8 mouse cellular contexts compared by ENCODE assay signal in genomic region chr4:120924554-120925299, GRCm38 (mm10). TPM values are rescaled to one million over a fixed set of nuclear protein-coding genes. Genes with fewer than 3 reads are reported as not detected.
DNase-seq lines count a peak whose midpoint lies in the region; ATAC-seq and TF ChIP-seq lines count a peak whose summit lies in the region.

TSS of gene Exo5 (minus strand) at chr4:120925017.

- H3K9ac ChIP-seq in forebrain, postnatal 0 days, result peak within 1 kb of the TSS; percentile 87
- peak within 1 kb of the TSS; percentile 72 for H3K9ac ChIP-seq in lung, embryonic 15.5 days

- H3K27ac ChIP-seq in cerebellum, adult 2 months (ENCODE audit: insufficient read depth, low read length), result peak within 1 kb of the TSS; percentile 78
- H3K27ac ChIP-seq in forebrain, postnatal 0 days (ENCODE audit: low read depth, low read length), result peak within 1 kb of the TSS; percentile 94
- H3K27ac ChIP-seq in lung, embryonic 15.5 days, result peak within 1 kb of the TSS; percentile 81

- peaks cover 23% of the 10 kb centered on the region for H3K36me3 ChIP-seq in G1E (replicated peaks)
- peaks cover 26% of the 10 kb centered on the region for H3K36me3 ChIP-seq in forebrain, postnatal 0 days (ENCODE audit: insufficient read depth)
- peaks cover 26% of the 10 kb centered on the region for H3K36me3 ChIP-seq in lung, embryonic 15.5 days

- H3K27me3 ChIP-seq in G1E (ENCODE audit: insufficient read depth, low read length), result no peaks in the 10 kb centered on the region
- no peaks in the 10 kb centered on the region for H3K27me3 ChIP-seq in cerebellum, adult 2 months (ENCODE audit: control insufficient read depth, insufficient read depth, low read length)
- H3K27me3 ChIP-seq in forebrain, postnatal 0 days (ENCODE audit: insufficient read depth, low read length), result no peaks in the 10 kb centered on the region
- H3K27me3 ChIP-seq in lung, embryonic 15.5 days, result no peaks in the 10 kb centered on the region

- peak; percentile 98 for ATAC-seq in G1E (ENCODE audit: extremely low read depth, insufficient number of reproducible peaks, low FRiP score, poor library complexity, severe bottlenecking)
- ATAC-seq in forebrain, postnatal 0 days, result peak; percentile 99
- ATAC-seq in lung, embryonic 15.5 days (ENCODE audit: borderline replicate concordance, extremely low read depth, low FRiP score, low TSS enrichment), result peak; percentile 98

- peak within 1 kb of the TSS; percentile 83 for H3K4me3 ChIP-seq in G1E (ENCODE audit: low read depth, low read length)
- H3K4me3 ChIP-seq in cerebellum, adult 2 months (replicated peaks; ENCODE audit: insufficient read depth, low read depth, low read length), result peak within 1 kb of the TSS; percentile 89
- peak within 1 kb of the TSS; percentile 61 for H3K4me3 ChIP-seq in forebrain, postnatal 0 days (ENCODE audit: low read depth, low read length)
- H3K4me3 ChIP-seq in lung, embryonic 15.5 days, result peak within 1 kb of the TSS; percentile 70

- peak; percentile 90 for DNase-seq in G1E (ENCODE audit: low spot score)
- peak; percentile 78 to 79 for DNase-seq in cerebellum, adult 2 months
- peak; percentile 95 for DNase-seq in forebrain, postnatal 0 days
- DNase-seq in heart, postnatal 4 days, result peak; percentile 95
- peak; percentile 83 to 88 for DNase-seq in layer of hippocampus, adult 8-10 months (ENCODE audit: low spot score in 2 of 2)
- peak; percentile 85 for DNase-seq in ovary, adult 18-20 months (ENCODE audit: low spot score)
- peak; percentile 92 for DNase-seq in thymus, postnatal 0 days (ENCODE audit: low spot score)

- 1% methylated on average over 33 of the region's 33 CpGs for WGBS in cerebellum, adult 2 months
- under 1% methylated on average over 33 of the region's 33 CpGs for WGBS in forebrain, postnatal 0 days
- 0% methylated on average over 33 of the region's 33 CpGs for WGBS in lung, embryonic 15.5 days

- H3K9me3 ChIP-seq in G1E (replicated peaks), result peaks cover 9% of the 10 kb centered on the region
- peaks cover 23% of the 10 kb centered on the region; the same call in 1 of the 2 replicates for H3K9me3 ChIP-seq in forebrain, postnatal 0 days (ENCODE audit: low read length)
- no peaks in the 10 kb centered on the region for H3K9me3 ChIP-seq in lung, embryonic 15.5 days

- no peak for TF ChIP-seq CTCF in G1E (IDR thresholded peaks at IDR 0.05; ENCODE audit: low read depth, low read length)
- no peak for TF ChIP-seq CTCF in cerebellum, adult 2 months (IDR thresholded peaks at IDR 0.05; ENCODE audit: borderline replicate concordance, insufficient read depth, low read depth, low read length)
- TF ChIP-seq CTCF in forebrain, postnatal 0 days (IDR thresholded peaks at IDR 0.05; ENCODE audit: low read depth), result 0 out of 2 replicates have a peak, but pooled peaks have one; percentile 0

- H3K4me1 ChIP-seq in G1E (ENCODE audit: insufficient read depth, low read depth, low read length), result peaks cover 27% of the 10 kb centered on the region
- H3K4me1 ChIP-seq in cerebellum, adult 2 months (ENCODE audit: control insufficient read depth, insufficient read depth, low read length), result no peaks in the 10 kb centered on the region
- H3K4me1 ChIP-seq in forebrain, postnatal 0 days (ENCODE audit: insufficient read depth), result no peaks in the 10 kb centered on the region
- 0 out of 2 replicates have a peak, but pooled peaks cover 4% of the 10 kb centered on the region for H3K4me1 ChIP-seq in lung, embryonic 15.5 days

- peak; percentile 65; the same call in 1 of the 2 replicates for TF ChIP-seq POLR2A in cerebellum, adult 2 months (IDR thresholded peaks at IDR 0.05; ENCODE audit: borderline replicate concordance, insufficient read depth, low read length)

- H3K4me2 ChIP-seq in forebrain, postnatal 0 days (ENCODE audit: low read depth), result peak within 1 kb of the TSS; percentile 76
- peak within 1 kb of the TSS; percentile 64 for H3K4me2 ChIP-seq in lung, embryonic 15.5 days

RNA-seq across cellular contexts. Expression of gene Exo5, which starts in this region (rescaled TPM):
- total RNA-seq in G1E (2014; fragmentation: Nextera tagmentation), result 9.2 TPM in 2 replicates
- 12.6 and 14.5 TPM in 2 replicates for total RNA-seq in G1E (2017)
- 4.7 and 5.5 TPM in 2 replicates for polyA plus RNA-seq in G1E (2012)
- polyA plus RNA-seq in cerebellum, adult 2 months (2012; rRNA removed), result 9.4 and 10.1 TPM in 2 replicates
- 15.6 and 15.7 TPM in 2 replicates for total RNA-seq in forebrain, postnatal 0 days (2014; rRNA removed)
- polyA plus RNA-seq in forebrain, postnatal 0 days (2015; fragmentation: Nextera tagmentation; extraction: Ambion mirVana), result 16.0 and 18.7 TPM in 2 replicates
- total RNA-seq in heart, postnatal 4 days (2021), result 1 to 10 TPM; 7.8 to 8.5 TPM
- 10 to 100 TPM; 11.9 to 16.2 (median 14.0) TPM for total RNA-seq in layer of hippocampus, adult 8-10 months (2022)
- 27.6 and 27.9 TPM in 2 replicates for polyA plus RNA-seq in lung, embryonic 15.5 days (2015; fragmentation: Nextera tagmentation; extraction: Ambion mirVana)
- polyA plus RNA-seq in thymus, postnatal 0 days (2015; fragmentation: Nextera tagmentation; extraction: Ambion mirVana), result 23.7 and 23.8 TPM in 2 replicates

Comparison
In these comparisons a context has a peak if more than half of its experiments do, and no peak if none do; other contexts are left out.
1. Peak in every context shown above with its lines: DNase-seq, ATAC-seq, H3K4me3 ChIP-seq and H3K27ac ChIP-seq.